Mouse (Mus musculus): ENCODE results near the gene Bcar3. TPM values are rescaled to one million over a fixed set of nuclear protein-coding genes. Genes with fewer than 3 reads are reported as not detected.

Gene Bcar3
- total and polyA plus RNA-seq, 3 experiments: 47.4 to 61.2 (median 52.0) TPM

DNA sequence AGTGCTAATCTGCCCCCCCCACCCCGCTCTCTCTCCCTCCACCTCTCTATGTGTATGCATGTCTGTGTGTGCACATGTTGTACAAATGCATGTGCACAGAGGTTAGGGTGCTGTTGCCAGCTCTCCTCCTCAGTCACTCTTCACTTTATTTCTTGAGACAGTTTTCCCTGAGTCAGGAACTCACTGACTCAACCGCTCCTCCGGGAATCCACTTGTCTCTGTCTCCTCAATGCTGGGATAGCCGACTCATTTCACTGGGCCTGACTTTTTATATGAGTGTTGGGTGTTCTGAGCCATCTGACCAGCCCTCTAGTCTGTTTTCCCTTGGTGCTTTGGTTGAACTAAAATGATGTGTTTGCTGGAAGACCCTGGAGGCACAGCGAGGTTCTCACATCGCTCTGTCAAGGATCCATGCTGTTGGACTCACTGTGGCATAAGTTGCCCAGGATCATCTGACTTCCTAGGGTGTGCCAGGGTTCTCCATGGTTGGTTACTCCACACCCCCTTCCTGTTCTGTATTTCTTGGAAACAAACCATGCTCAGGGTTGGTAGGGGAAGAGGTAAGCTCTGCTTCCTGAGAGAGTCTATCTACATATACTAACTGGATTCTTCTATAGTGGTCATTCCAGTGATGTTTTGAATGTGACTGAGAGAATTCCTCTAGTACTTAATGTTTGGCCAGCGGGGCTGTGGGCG lies 77.9 kb downstream of the Bcar3 start:
- H3K9me3 ChIP-seq (replicated peaks; ENCODE audit: low read length): peaks cover 3% of the 10 kb centered on the region
- dilution Hi-C loops (cut with MboI; ENCODE audit: extremely low pct_ligation_motif_present, extremely low pct_unique_long_range_greater_than_20kb, low sequenced_read_pairs) (no loop called here), in situ Hi-C loops (cut with MboI; ENCODE audit: low pct_ligation_motif_present, low pct_unique_long_range_greater_than_20kb, low sequenced_read_pairs) (no loop called here)
- DNase-seq (ENCODE audit: extremely low read depth): no peak
- TF ChIP-seq MAZ (IDR thresholded peaks at IDR 0.05; ENCODE audit: low read depth, low read length): no peak
- no peak for TF ChIP-seq NELFE (IDR thresholded peaks at IDR 0.05; ENCODE audit: low read depth, low read length)
- TF ChIP-seq GABPA (IDR thresholded peaks at IDR 0.05; ENCODE audit: insufficient replicate concordance, low read depth, low read length): no peak
- no peak for TF ChIP-seq IRF4 (IDR thresholded peaks at IDR 0.05; ENCODE audit: low read depth, low read length)
- no peak for TF ChIP-seq NRF1 (IDR thresholded peaks at IDR 0.05; ENCODE audit: low read depth, low read length)
- TF ChIP-seq RCOR1 (conservative IDR thresholded peaks at IDR 0.05; ENCODE audit: low read depth, low read length): no peak
- TF ChIP-seq CTCF (conservative IDR thresholded peaks at IDR 0.05 in 1 of 2, IDR thresholded peaks at IDR 0.05 in 1 of 2; ENCODE audit: low read depth in 2 of 2, low read length in 2 of 2): no peak
- TF ChIP-seq SMC3 (IDR thresholded peaks at IDR 0.05; ENCODE audit: low read depth, low read length): no peak
- TF ChIP-seq POLR2A (IDR thresholded peaks at IDR 0.05; ENCODE audit: low read depth, low read length): no peak
- TF ChIP-seq ZC3H11A (IDR thresholded peaks at IDR 0.05; ENCODE audit: low read depth, low read length): no peak
- no peak for TF ChIP-seq UBTF (IDR thresholded peaks at IDR 0.05; ENCODE audit: low read depth, low read length)
- no peak for TF ChIP-seq USF2 (conservative IDR thresholded peaks at IDR 0.05; ENCODE audit: low read depth, low read length)
- TF ChIP-seq MAX (IDR thresholded peaks at IDR 0.05; ENCODE audit: low read length): no peak
- H3K79me2 ChIP-seq (replicated peaks; ENCODE audit: control insufficient read depth, extremely low read depth, insufficient read depth, poor library complexity, severe bottlenecking): no peaks in the 10 kb centered on the region
- no peak overlapping the region for H3K9ac ChIP-seq (ENCODE audit: insufficient read depth, low read depth)
- H3K27ac ChIP-seq (ENCODE audit: insufficient read depth, low read depth): no peak overlapping the region
- peaks cover 28 to 63% of the 10 kb centered on the region in 2 experiments for H3K4me1 ChIP-seq (ENCODE audit: control insufficient read depth in 1 of 2, insufficient read depth in 2 of 2)
- no peak overlapping the region for H3K4me2 ChIP-seq (ENCODE audit: insufficient read depth, low read depth, poor library complexity, severe bottlenecking)
- H3K36me3 ChIP-seq (replicated peaks in 1 of 2; ENCODE audit: control insufficient read depth in 1 of 2, insufficient read depth in 1 of 2, low read length in 1 of 2): no peaks in the 10 kb centered on the region
- H3K4me3 ChIP-seq (replicated peaks in 1 of 3; ENCODE audit: low read depth in 2 of 3, low read length in 2 of 3, poor library complexity in 1 of 3): no peak overlapping the region
- no peaks in the 10 kb centered on the region for H3K27me3 ChIP-seq (replicated peaks)

DNA sequence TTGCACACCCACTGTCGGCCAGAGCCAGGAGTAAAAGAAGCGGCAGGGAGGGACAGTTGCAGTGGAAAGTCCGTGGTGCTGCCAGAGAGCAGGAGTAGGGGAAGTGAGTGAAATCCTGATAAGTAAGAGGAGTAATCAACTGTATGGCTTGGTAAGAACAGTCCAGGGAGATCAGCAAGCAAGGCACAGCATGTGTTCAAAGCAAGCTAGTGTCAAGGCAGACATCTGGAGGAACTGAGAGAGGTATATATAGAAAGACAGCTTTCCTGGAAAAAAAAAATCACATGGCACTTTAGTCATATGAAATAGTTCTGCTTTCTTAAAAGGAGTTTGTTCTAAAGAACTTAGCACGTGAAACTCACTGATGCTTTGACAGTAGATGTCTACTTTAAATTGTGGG lies 78.7 kb downstream of the Bcar3 start:
- Histone ChIP-seq H3K27ac (ENCODE audit: insufficient read depth, low read depth) (peak overlapping the region; percentile 39; the same call in 1 of the 2 replicates), H3K9me3 (replicated peaks; ENCODE audit: low read length) (no peaks in the 10 kb centered on the region)
- TF ChIP-seq BHLHE40 (IDR thresholded peaks at IDR 0.05; ENCODE audit: low read depth, low read length): peak; percentile 90
- TF ChIP-seq MAZ (IDR thresholded peaks at IDR 0.05; ENCODE audit: low read depth, low read length): no peak
- no peak; the same call in 1 of the 2 replicates for TF ChIP-seq RAD21 (IDR thresholded peaks at IDR 0.05; ENCODE audit: low read depth, low read length)
- no peak for TF ChIP-seq KAT2A (IDR thresholded peaks at IDR 0.05; ENCODE audit: insufficient replicate concordance, low read length)
- TF ChIP-seq ZKSCAN1 (IDR thresholded peaks at IDR 0.05; ENCODE audit: borderline replicate concordance, low read depth, low read length): no peak
- peak; percentile 88 for TF ChIP-seq EP300 (IDR thresholded peaks at IDR 0.05; ENCODE audit: low read length)
- TF ChIP-seq UBTF (IDR thresholded peaks at IDR 0.05; ENCODE audit: low read depth, low read length): no peak
- peak; percentile 89 for TF ChIP-seq MYC (IDR thresholded peaks at IDR 0.05; ENCODE audit: low read depth, low read length)
- TF ChIP-seq RCOR1 (conservative IDR thresholded peaks at IDR 0.05; ENCODE audit: low read depth, low read length): no peak
- peak; percentile 57; the same call in 1 of the 2 replicates for TF ChIP-seq SIN3A (IDR thresholded peaks at IDR 0.05; ENCODE audit: low read length)
- no peak for TF ChIP-seq CHD2 (IDR thresholded peaks at IDR 0.05; ENCODE audit: low read length)
- no peak; the same call in 1 of the 2 replicates for TF ChIP-seq JUN (IDR thresholded peaks at IDR 0.05; ENCODE audit: insufficient read depth, low read depth, low read length)
- TF ChIP-seq MAX (IDR thresholded peaks at IDR 0.05; ENCODE audit: low read length): peak; percentile 81; the same call in 1 of the 2 replicates
- TF ChIP-seq ELF1 (IDR thresholded peaks at IDR 0.05; ENCODE audit: low read depth, low read length): no peak
- TF ChIP-seq TCF12 (IDR thresholded peaks at IDR 0.05; ENCODE audit: low read depth, low read length): peak; percentile 45; the same call in 1 of the 2 replicates
- no peak for TF ChIP-seq E2F4 (IDR thresholded peaks at IDR 0.05; ENCODE audit: insufficient replicate concordance, low read depth, low read length)
- 0 out of 2 replicates have a peak, but pooled peaks have one; percentile 38 for TF ChIP-seq JUND (conservative IDR thresholded peaks at IDR 0.05; ENCODE audit: low read depth, low read length)
- TF ChIP-seq ZNF384 (IDR thresholded peaks at IDR 0.05; ENCODE audit: low read depth, low read length): peak; percentile 81
- peak; percentile 45; the same call in 1 of the 2 replicates for TF ChIP-seq TBP (conservative IDR thresholded peaks at IDR 0.05; ENCODE audit: low read depth, low read length)
- TF ChIP-seq CTCF (conservative IDR thresholded peaks at IDR 0.05 in 1 of 2, IDR thresholded peaks at IDR 0.05 in 1 of 2; ENCODE audit: low read depth in 2 of 2, low read length in 2 of 2): no peak
- peak; percentile 73 for TF ChIP-seq ETS1 (conservative IDR thresholded peaks at IDR 0.05; ENCODE audit: low read depth, low read length)
- no peak for TF ChIP-seq POLR2AphosphoS2 (IDR thresholded peaks at IDR 0.05; ENCODE audit: low read depth, low read length)
- TF ChIP-seq POLR2A (IDR thresholded peaks at IDR 0.05; ENCODE audit: low read depth, low read length): no peak
- 0 out of 2 replicates have a peak, but pooled peaks have one; percentile 60 for TF ChIP-seq IRF4 (IDR thresholded peaks at IDR 0.05; ENCODE audit: low read depth, low read length)

More for the DNA sequence above, 78.7 kb downstream of the Bcar3 start:
- dilution Hi-C loops (cut with MboI; ENCODE audit: extremely low pct_ligation_motif_present, extremely low pct_unique_long_range_greater_than_20kb, low sequenced_read_pairs) (no loop called here), in situ Hi-C loops (cut with MboI; ENCODE audit: low pct_ligation_motif_present, low pct_unique_long_range_greater_than_20kb, low sequenced_read_pairs) (no loop called here)
- H3K36me3 ChIP-seq (replicated peaks in 1 of 2; ENCODE audit: control insufficient read depth in 1 of 2, insufficient read depth in 1 of 2, low read length in 1 of 2): peaks cover 2 to 3% of the 10 kb centered on the region in 2 experiments
- H3K9ac ChIP-seq (ENCODE audit: insufficient read depth, low read depth): 0 out of 2 replicates have a peak overlapping the region, but pooled peaks have one; percentile 13
- no peaks in the 10 kb centered on the region for H3K27me3 ChIP-seq (replicated peaks)
- DNase-seq (ENCODE audit: extremely low read depth): peak; percentile 62
- peak overlapping the region; percentile 47 for H3K4me2 ChIP-seq (ENCODE audit: insufficient read depth, low read depth, poor library complexity, severe bottlenecking)
- no peak overlapping the region for H3K4me3 ChIP-seq (replicated peaks in 1 of 3; ENCODE audit: low read depth in 2 of 3, low read length in 2 of 3, poor library complexity in 1 of 3)
- H3K4me1 ChIP-seq (ENCODE audit: control insufficient read depth in 1 of 2, insufficient read depth in 2 of 2): peaks cover 36 to 71% of the 10 kb centered on the region in 2 experiments
- no peaks in the 10 kb centered on the region for H3K79me2 ChIP-seq (replicated peaks; ENCODE audit: control insufficient read depth, extremely low read depth, insufficient read depth, poor library complexity, severe bottlenecking)
